Mouse (Mus musculus) heart, embryonic 16.5 days (tissue): Measurements from ENCODE around the gene Pqlc2. TPM values are rescaled to one million over a fixed set of nuclear protein-coding genes. Genes with fewer than 3 reads are reported as not detected.

Source experiments
- ATAC-seq: fragments of 200-750 bp; cut with Nextera tagmentation; replicated peaks from 2 replicates; pipeline ENCODE4 v1.8.0; 2017; ENCODE audit warnings: moderate number of reproducible peaks; ENCODE audit not compliant: insufficient read depth, low FRiP score; ENCODE audit errors: extremely low read depth
- H3K27ac ChIP-seq: fragments of 300-500 bp; sonication (generic); 2 replicates; pipeline ENCODE4 v1.5.1; 2014; ENCODE audit warnings: mild to moderate bottlenecking, low read length, control low read depth, moderate library complexity
- H3K27me3 ChIP-seq: fragments of 300-500 bp; sonication (generic); 2 replicates; pipeline ENCODE4 v1.6.1; 2014; ENCODE audit warnings: low read length, mixed read lengths; ENCODE audit not compliant: control insufficient read depth, insufficient read depth
- H3K36me3 ChIP-seq: fragments of 300-500 bp; sonication (generic); 2 replicates; pipeline ENCODE4 v1.6.1; 2014; ENCODE audit not compliant: control insufficient read depth, insufficient read depth
- H3K4me1 ChIP-seq: fragments of 300-500 bp; sonication (generic); 2 replicates; pipeline ENCODE4 v1.6.1; 2014; ENCODE audit warnings: low read length, mixed read lengths; ENCODE audit not compliant: control insufficient read depth, insufficient read depth
- H3K4me2 ChIP-seq: fragments of 300-500 bp; sonication (generic); 2 replicates; pipeline ENCODE4 v1.6.1; 2014; ENCODE audit warnings: low read depth, mild to moderate bottlenecking, control low read depth, low read length
- H3K4me3 ChIP-seq: fragments of 300-500 bp; sonication (generic); 2 replicates; pipeline ENCODE4 v1.5.1; 2014; ENCODE audit warnings: mild to moderate bottlenecking, control low read depth, low read length
- H3K9ac ChIP-seq: fragments of 300-500 bp; sonication (generic); 2 replicates; pipeline ENCODE4 v1.6.1; 2014; ENCODE audit warnings: low read length, control low read depth
- H3K9me3 ChIP-seq: fragments of 300-500 bp; sonication (generic); replicated peaks from 2 replicates; pipeline ENCODE4 v1.6.1; 2016; ENCODE audit warnings: low read length; ENCODE audit not compliant: control insufficient read depth
- WGBS: fragments of 180-500 bp; shearing (Covaris S2); extraction: QIAGEN DNeasy Blood & Tissue Kit; methylation state at CpG from one replicate; pipeline ENCODE4 v1.1.7; 2014; 5-methylcytosine and 5-hydroxymethylcytosine counted together
- polyA plus RNA-seq: library from polyadenylated mRNA; unstranded; fragments of >200 nt; fragmentation: Nextera tagmentation; extraction: Ambion mirVana; gene quantifications from 2 replicates; pipeline ENCODE4 v1.2.1, GENCODE M21; 2015

Gene Pqlc2
- polyA plus RNA-seq, 1 experiment from 2014 or later: 8.9 TPM

DNA sequence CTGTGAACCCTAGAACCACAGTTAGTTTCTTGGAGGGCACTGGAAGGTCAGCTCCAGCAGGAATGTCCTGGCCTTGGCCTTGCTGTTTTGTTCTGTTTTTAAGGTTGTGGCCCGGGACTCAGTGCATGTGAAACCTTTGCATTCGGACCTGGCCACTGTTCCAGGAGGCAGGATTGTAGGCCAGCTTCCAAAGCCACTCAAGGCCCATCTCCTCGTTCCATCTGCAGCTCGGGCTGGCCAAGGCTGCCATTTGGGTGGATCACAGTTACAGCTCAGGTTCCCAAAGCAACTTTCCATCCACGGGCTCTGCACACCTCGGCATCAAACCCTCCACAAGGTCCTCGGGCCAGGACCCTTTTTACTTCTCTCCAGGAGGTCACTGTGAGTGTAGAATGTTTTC is 35.9 kb downstream of the Pqlc2 start:
- no peak overlapping the region for H3K4me2 ChIP-seq
- no peak overlapping the region for H3K27ac ChIP-seq
- no peak for ATAC-seq
- H3K9me3 ChIP-seq: no peaks in the 10 kb centered on the region
- peaks cover 12% of the 10 kb centered on the region for H3K36me3 ChIP-seq
- no peaks in the 10 kb centered on the region for H3K27me3 ChIP-seq
- peaks cover 6% of the 10 kb centered on the region for H3K4me1 ChIP-seq
- 83% methylated on average over 7 of the region's 7 CpGs for WGBS
- H3K4me3 ChIP-seq: no peak overlapping the region
- no peak overlapping the region for H3K9ac ChIP-seq

DNA sequence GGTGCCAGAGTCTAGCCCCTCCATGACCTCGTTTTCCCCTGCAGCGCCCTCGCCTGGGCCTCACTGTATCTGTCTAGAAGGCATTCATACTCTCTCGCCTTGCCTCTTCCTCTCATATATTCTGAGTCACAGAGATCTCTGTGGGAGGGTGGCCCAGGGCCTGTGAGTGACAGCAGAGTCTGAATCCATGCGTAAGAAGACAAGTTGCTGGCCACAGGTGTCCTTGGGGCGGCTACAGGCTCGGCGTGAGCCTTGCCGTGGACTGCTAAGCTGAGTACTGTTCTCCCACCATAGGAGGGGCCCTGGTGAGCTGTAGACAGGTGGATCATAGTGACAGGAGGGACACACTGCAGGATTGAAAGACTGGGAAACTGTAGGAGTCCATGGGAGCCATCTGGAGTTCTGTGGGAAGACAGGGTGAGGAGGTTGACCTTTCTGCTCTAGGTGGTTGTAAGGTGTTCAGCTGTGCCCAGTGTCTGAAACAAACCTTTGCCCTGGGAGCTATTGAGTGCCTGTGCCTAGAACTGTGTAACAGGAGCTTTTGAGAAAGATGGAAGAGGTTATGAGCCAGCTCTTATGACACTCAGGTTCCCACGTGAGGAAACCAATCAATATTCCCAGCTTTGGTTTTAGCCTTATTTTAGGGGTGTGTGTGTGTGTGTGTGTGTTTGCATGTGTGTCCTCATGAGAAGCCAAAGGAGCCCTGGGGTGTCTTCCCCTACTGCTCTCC is 37.4 kb downstream of the Pqlc2 start:
- Histone ChIP-seq H3K27me3 (no peaks in the 10 kb centered on the region), H3K9me3 (no peaks in the 10 kb centered on the region), H3K4me2 (no peak overlapping the region), H3K4me1 (peaks cover 6% of the 10 kb centered on the region), H3K9ac (no peak overlapping the region), H3K27ac (no peak overlapping the region), H3K36me3 (peaks cover 12% of the 10 kb centered on the region), H3K4me3 (no peak overlapping the region)
- ATAC-seq: no peak
- WGBS: 89% methylated on average over 10 of the region's 10 CpGs

DNA sequence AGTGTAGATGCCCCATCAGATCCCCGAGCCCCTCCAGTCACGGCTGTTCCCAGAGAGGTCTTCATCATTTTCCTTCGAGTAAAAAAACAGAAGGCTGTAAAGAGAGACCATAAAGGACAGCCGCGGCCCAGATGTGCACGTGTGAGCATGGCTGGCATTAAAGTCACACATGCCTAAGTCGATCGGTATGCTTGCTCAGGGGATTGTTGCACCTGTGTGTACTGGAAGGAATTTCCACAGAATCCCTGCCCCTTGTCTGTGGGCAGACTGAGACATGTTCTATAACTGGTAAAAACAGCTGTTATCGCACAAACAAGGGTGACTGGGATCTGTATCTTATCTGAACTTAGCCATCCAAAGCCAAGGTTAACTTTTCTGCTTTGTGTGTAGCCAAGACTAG is 38.9 kb downstream of the Pqlc2 start:
- ATAC-seq: no peak

DNA sequence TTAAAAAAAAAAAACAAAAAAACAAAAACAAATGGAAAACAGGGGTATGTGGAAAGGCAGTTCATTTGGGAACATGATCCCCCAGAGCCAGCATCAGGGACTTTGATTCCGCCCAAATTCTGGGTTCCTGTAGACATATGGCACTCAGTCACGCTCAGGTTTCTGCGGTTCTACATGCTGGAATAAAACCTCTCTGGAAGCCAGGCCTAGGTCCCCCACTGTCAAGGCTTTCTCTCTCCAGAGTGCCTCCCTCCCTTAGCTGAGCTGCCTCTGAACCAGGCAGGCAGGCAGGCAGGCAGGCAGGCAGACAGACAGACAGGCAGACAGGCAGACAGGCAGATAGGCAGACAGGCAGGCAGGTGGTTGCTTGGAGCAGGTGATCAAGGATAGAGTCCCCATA is 40.3 kb downstream of the Pqlc2 start:
- no peak overlapping the region for H3K4me3 ChIP-seq
- H3K36me3 ChIP-seq: peaks cover 11% of the 10 kb centered on the region
- ATAC-seq: no peak
- peaks cover 6% of the 10 kb centered on the region for H3K4me1 ChIP-seq
- no peak overlapping the region for H3K27ac ChIP-seq
- H3K27me3 ChIP-seq: no peaks in the 10 kb centered on the region
- H3K9ac ChIP-seq: no peak overlapping the region
- H3K9me3 ChIP-seq: no peaks in the 10 kb centered on the region
- H3K4me2 ChIP-seq: no peak overlapping the region
- WGBS: 96% methylated on average over 3 of the region's 3 CpGs

More for the DNA sequence above, 38.9 kb downstream of the Pqlc2 start:
- H3K36me3 ChIP-seq: peaks cover 12% of the 10 kb centered on the region
- no peak overlapping the region for H3K4me3 ChIP-seq
- no peak overlapping the region for H3K9ac ChIP-seq
- no peaks in the 10 kb centered on the region for H3K27me3 ChIP-seq
- no peaks in the 10 kb centered on the region for H3K9me3 ChIP-seq
- 83% methylated on average over 9 of the region's 9 CpGs for WGBS
- H3K4me2 ChIP-seq: no peak overlapping the region
- no peak overlapping the region for H3K27ac ChIP-seq
- peaks cover 6% of the 10 kb centered on the region for H3K4me1 ChIP-seq

DNA sequence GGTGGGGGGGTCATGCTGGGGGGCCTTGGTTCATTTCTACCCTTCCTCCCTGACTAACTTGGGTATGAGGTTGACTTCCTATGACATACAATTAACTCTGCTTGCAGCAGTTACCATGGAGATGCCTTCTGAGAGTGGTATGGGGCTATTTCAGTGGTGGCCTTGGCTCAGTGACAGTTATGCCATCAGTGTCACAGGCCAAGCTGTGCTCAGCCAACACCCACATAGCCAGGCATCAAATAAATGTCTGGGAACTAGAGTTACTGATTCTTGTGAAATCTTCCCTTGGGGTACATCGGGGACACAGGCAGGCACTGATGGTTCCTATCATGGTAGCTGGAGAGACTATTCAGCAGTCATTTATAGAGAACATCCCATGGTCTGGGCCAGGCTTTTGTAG is 42.3 kb downstream of the Pqlc2 start:
- no peak for ATAC-seq
- no peak overlapping the region for H3K4me2 ChIP-seq
- no peaks in the 10 kb centered on the region for H3K27me3 ChIP-seq
- H3K9ac ChIP-seq: no peak overlapping the region
- H3K27ac ChIP-seq: no peak overlapping the region
- peaks cover 6% of the 10 kb centered on the region for H3K4me1 ChIP-seq
- H3K36me3 ChIP-seq: peaks cover 19% of the 10 kb centered on the region
- H3K9me3 ChIP-seq: no peaks in the 10 kb centered on the region
- 90% methylated on average over 1 of the region's 1 CpGs for WGBS
- H3K4me3 ChIP-seq: no peak overlapping the region

DNA sequence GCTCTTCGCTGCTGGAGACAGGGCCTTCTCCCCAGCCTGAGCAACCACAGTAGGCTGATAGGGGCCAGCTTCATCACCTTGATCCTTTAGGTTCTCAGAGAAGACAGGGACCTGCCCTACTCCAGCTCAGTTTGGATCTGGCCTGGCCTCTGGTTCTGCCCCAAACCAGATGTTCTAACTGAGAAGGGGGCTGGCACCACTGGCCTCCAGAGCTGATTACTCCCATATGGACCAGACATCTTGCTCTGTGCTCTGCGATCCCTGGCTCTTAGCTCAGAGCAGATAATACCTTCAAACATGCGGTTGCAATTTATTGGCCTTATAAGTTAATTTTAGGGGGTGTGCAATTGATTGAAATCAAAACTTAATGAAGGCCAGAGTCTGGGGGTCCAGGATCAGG is 43.2 kb downstream of the Pqlc2 start:
- 68% methylated on average over 3 of the region's 3 CpGs for WGBS
- no peak overlapping the region for H3K27ac ChIP-seq

DNA sequence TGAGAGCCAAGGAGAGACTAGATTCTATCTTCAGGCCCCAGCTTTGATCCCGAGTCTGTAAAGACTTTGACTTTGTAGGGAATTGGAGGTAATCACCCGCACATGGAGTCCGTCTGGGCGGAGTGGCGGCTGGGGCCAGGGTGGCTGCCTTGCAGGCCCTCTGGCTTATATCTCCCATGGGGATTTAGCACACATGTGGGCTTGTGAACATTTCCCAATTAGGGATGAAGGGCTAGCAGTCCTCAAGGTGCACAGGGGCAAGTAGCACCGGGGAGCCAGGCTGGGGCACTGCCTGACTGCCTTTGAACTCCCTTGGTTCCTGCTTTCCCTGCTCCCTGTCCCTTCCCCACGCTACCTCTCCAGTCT is 44.0 kb downstream of the Pqlc2 start:
- ATAC-seq: no peak
- Histone ChIP-seq H3K9ac (no peak overlapping the region), H3K4me2 (no peak overlapping the region), H3K27ac (no peak overlapping the region), H3K27me3 (no peaks in the 10 kb centered on the region), H3K4me1 (peaks cover under 1% of the 10 kb centered on the region; the same call in 1 of the 2 replicates), H3K9me3 (no peaks in the 10 kb centered on the region), H3K4me3 (no peak overlapping the region), H3K36me3 (peaks cover 25% of the 10 kb centered on the region)
- WGBS: 81% methylated on average over 7 of the region's 7 CpGs

More for the DNA sequence above, 43.2 kb downstream of the Pqlc2 start:
- H3K9ac ChIP-seq: no peak overlapping the region
- H3K9me3 ChIP-seq: no peaks in the 10 kb centered on the region
- peaks cover 6% of the 10 kb centered on the region for H3K4me1 ChIP-seq
- no peaks in the 10 kb centered on the region for H3K27me3 ChIP-seq
- no peak overlapping the region for H3K4me3 ChIP-seq
- H3K4me2 ChIP-seq: no peak overlapping the region
- ATAC-seq: no peak
- H3K36me3 ChIP-seq: peaks cover 23% of the 10 kb centered on the region

DNA sequence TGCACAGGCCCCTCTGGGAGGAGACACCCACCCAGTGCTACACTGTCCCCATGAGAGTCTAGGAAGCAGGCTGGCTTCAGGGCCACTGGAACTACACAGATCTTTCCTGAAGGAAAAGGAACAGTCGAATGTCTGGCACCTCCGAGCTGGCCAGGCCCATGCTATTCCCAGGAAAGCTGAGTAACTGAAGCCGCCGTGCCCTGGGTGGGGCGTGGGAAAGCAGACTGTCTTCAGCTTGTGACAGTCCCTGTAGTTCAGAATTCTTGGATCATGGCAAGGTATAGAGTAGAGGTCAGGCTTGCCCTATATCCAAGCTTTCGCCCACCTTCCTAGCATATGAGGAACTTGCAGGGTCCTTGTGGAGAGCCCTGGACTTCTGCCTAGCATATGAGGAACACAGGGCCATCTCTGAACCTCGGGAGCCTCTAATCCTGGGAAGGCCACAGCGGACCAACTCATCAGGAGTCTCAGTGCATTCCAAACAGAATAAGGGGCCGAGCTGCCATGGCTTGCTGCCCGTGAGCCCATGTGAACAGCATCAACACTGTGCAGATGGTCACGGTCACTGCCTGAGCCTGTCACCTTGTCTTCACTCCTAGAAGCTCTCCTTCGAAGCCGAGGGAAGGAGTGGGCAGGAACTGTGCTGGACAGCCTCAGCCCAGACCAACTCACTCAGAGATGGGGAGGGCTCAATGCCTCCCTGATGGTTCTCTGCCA is 44.6 kb downstream of the Pqlc2 start:
- no peaks in the 10 kb centered on the region for H3K9me3 ChIP-seq
- H3K4me1 ChIP-seq: no peaks in the 10 kb centered on the region
- no peaks in the 10 kb centered on the region for H3K27me3 ChIP-seq
- H3K4me3 ChIP-seq: no peak overlapping the region
- 76% methylated on average over 13 of the region's 13 CpGs for WGBS
- H3K27ac ChIP-seq: no peak overlapping the region
- H3K36me3 ChIP-seq: peaks cover 25% of the 10 kb centered on the region
- ATAC-seq: no peak
- H3K4me2 ChIP-seq: no peak overlapping the region
- no peak overlapping the region for H3K9ac ChIP-seq

DNA sequence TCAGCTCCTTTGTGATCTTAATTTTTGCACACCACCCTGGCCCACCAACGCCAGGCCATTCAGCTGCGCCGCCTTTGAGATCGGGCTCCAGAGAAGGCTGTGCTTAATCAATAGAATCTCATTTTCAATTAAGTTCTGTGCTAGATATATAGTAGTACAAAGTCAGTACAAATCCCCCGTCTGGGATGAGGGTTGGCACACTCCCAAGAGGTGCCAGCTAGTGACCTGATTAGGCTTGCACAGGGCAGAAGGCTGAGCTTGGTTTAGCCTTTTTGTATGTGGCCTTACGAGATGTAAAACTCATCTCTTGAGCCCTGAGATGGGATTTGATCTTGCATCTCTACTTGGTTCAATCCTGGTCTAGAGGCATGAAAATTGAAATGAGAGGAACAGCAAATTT is 47.5 kb downstream of the Pqlc2 start:
- no peak for ATAC-seq
- WGBS: 90% methylated on average over 6 of the region's 6 CpGs
- peaks cover 30% of the 10 kb centered on the region for H3K36me3 ChIP-seq
- no peak overlapping the region for H3K27ac ChIP-seq
- H3K9me3 ChIP-seq: no peaks in the 10 kb centered on the region
- H3K4me3 ChIP-seq: no peak overlapping the region
- no peak overlapping the region for H3K4me2 ChIP-seq
- H3K9ac ChIP-seq: no peak overlapping the region
- no peaks in the 10 kb centered on the region for H3K4me1 ChIP-seq
- H3K27me3 ChIP-seq: no peaks in the 10 kb centered on the region
